Comparison of ENCODE assay signal across 23 mouse cellular contexts in genomic region chr3:30048792-30049191, GRCm38 (mm10).
DNase-seq lines count a peak whose midpoint lies in the region; ATAC-seq and TF ChIP-seq lines count a peak whose summit lies in the region.
"Had no signal": no experiment of that assay in that cellular context is flagged by ENCODE, and none has a peak within 500 bp of the region (broad histone marks: within the 10 kb centered on the region; RNA-seq: fewer than 3 reads in every experiment).

No protein-coding gene starts in this region.

- no peak for TF ChIP-seq POLR2A in kidney, adult 2 months (IDR thresholded peaks at IDR 0.05; ENCODE audit: low read depth, low read length)

- no peak for TF ChIP-seq CTCF in kidney, adult 2 months (conservative IDR thresholded peaks at IDR 0.05; ENCODE audit: insufficient read depth, insufficient read length, low read depth, low read length)
- TF ChIP-seq CTCF in intestine, postnatal 0 days (IDR thresholded peaks at IDR 0.05; ENCODE audit: low read depth): no peak
- TF ChIP-seq CTCF in liver, postnatal 0 days (IDR thresholded peaks at IDR 0.05; ENCODE audit: low read depth): no peak

- no peak overlapping the region for H3K27ac ChIP-seq in kidney, adult 2 months (ENCODE audit: insufficient read depth, low read depth, low read length)
- no peak overlapping the region for H3K27ac ChIP-seq in intestine, postnatal 0 days (ENCODE audit: low read depth, low read length)
- H3K27ac ChIP-seq in stomach, embryonic 16.5 days (ENCODE audit: low read length): peak overlapping the region; percentile 80; the same call in 1 of the 2 replicates
- no peak overlapping the region for H3K27ac ChIP-seq in liver, postnatal 0 days (ENCODE audit: low read depth)
- H3K27ac ChIP-seq: forebrain, embryonic 10.5 days; forebrain, embryonic 13.5 days; heart, adult 2 months; heart, embryonic 10.5 days; heart, embryonic 13.5 days had no signal

- H3K27me3 ChIP-seq in kidney, adult 2 months (replicated peaks; ENCODE audit: control insufficient read depth, insufficient read depth, low read length): no peaks in the 10 kb centered on the region
- H3K27me3 ChIP-seq in intestine, postnatal 0 days (replicated peaks; ENCODE audit: control insufficient read depth, insufficient read depth, low read length): no peaks in the 10 kb centered on the region
- no peaks in the 10 kb centered on the region for H3K27me3 ChIP-seq in stomach, embryonic 16.5 days (ENCODE audit: control insufficient read depth, insufficient read depth, low read length)
- no peaks in the 10 kb centered on the region for H3K27me3 ChIP-seq in liver, postnatal 0 days (ENCODE audit: insufficient read depth, low read length)
- H3K27me3 ChIP-seq: forebrain, embryonic 13.5 days; heart, embryonic 13.5 days had no signal

- TF ChIP-seq EP300 in liver, postnatal 0 days (IDR thresholded peaks at IDR 0.05; ENCODE audit: low read depth): no peak

- no peak overlapping the region for H3K4me2 ChIP-seq in intestine, postnatal 0 days (replicated peaks; ENCODE audit: low read depth)
- H3K4me2 ChIP-seq in stomach, embryonic 16.5 days (ENCODE audit: low read depth, low read length): 0 out of 2 replicates have a peak overlapping the region, but pooled peaks have one; percentile 14
- H3K4me2 ChIP-seq in liver, postnatal 0 days (ENCODE audit: low read depth, low read length): no peak overlapping the region
- H3K4me2 ChIP-seq: forebrain, embryonic 13.5 days; heart, embryonic 13.5 days had no signal

- H3K4me1 ChIP-seq in kidney, adult 2 months (ENCODE audit: control insufficient read depth, insufficient read depth, low read length): no peaks in the 10 kb centered on the region
- no peaks in the 10 kb centered on the region; the same call in none of the 2 replicates for H3K4me1 ChIP-seq in intestine, postnatal 0 days (replicated peaks; ENCODE audit: control insufficient read depth, insufficient read depth, low read length)
- peaks cover 5% of the 10 kb centered on the region; the same call in 1 of the 2 replicates for H3K4me1 ChIP-seq in stomach, embryonic 16.5 days (ENCODE audit: control insufficient read depth, insufficient read depth, low read length)
- H3K4me1 ChIP-seq in liver, postnatal 0 days (ENCODE audit: insufficient read depth): no peaks in the 10 kb centered on the region
- H3K4me1 ChIP-seq: forebrain, embryonic 13.5 days; heart, embryonic 10.5 days had no signal

- peak; percentile 3 for DNase-seq in kidney, adult 2 months
- DNase-seq in kidney, adult 11 months: no peak
- DNase-seq in urinary bladder, postnatal 14 days (ENCODE audit: low spot score): peak; percentile 34
- DNase-seq in urinary bladder, postnatal 25 days (ENCODE audit: low spot score): no peak
- no peak for DNase-seq in liver, postnatal 0 days
- DNase-seq in thymus, postnatal 4 days: no peak
- DNase-seq: adrenal gland, adult 8-10 months; adrenal gland, postnatal 36 days; cerebellum, adult 18-20 months; cerebellum, adult 9-10 months; gastrocnemius, postnatal 10 days; gastrocnemius, postnatal 36 days; heart, adult 2 months; heart, postnatal 14 days; heart, postnatal 4 days had no signal

- no peak overlapping the region for H3K4me3 ChIP-seq in kidney, adult 2 months (ENCODE audit: insufficient read depth, low read depth, low read length)
- no peak overlapping the region for H3K4me3 ChIP-seq in intestine, postnatal 0 days (ENCODE audit: low read depth, low read length)
- H3K4me3 ChIP-seq in stomach, embryonic 16.5 days (replicated peaks; ENCODE audit: low read length): no peak overlapping the region
- H3K4me3 ChIP-seq in liver, postnatal 0 days (ENCODE audit: low read depth, low read length): no peak overlapping the region
- H3K4me3 ChIP-seq: forebrain, embryonic 10.5 days; forebrain, embryonic 13.5 days; heart, adult 2 months; heart, embryonic 10.5 days; heart, embryonic 13.5 days had no signal

- H3K9me3 ChIP-seq in intestine, postnatal 0 days (ENCODE audit: control insufficient read depth): no peaks in the 10 kb centered on the region
- H3K9me3 ChIP-seq in stomach, embryonic 16.5 days (replicated peaks; ENCODE audit: control insufficient read depth, low read length): no peaks in the 10 kb centered on the region
- H3K9me3 ChIP-seq in liver, postnatal 0 days (ENCODE audit: low read length): no peaks in the 10 kb centered on the region
- H3K9me3 ChIP-seq: forebrain, embryonic 10.5 days; forebrain, embryonic 13.5 days; heart, embryonic 10.5 days; heart, embryonic 13.5 days had no signal

- peak; percentile 41 for ATAC-seq in intestine, postnatal 0 days
- no peak for ATAC-seq in stomach, embryonic 16.5 days (ENCODE audit: insufficient read depth, low FRiP score)
- ATAC-seq in liver, postnatal 0 days: no peak
- ATAC-seq: activated CD4-positive, CD25-positive, alpha-beta regulatory T cell, adult 4 months; forebrain, embryonic 13.5 days; forebrain, embryonic 16.5 days had no signal

- no peak overlapping the region for H3K9ac ChIP-seq in intestine, postnatal 0 days (ENCODE audit: low read depth, low read length)
- H3K9ac ChIP-seq in stomach, embryonic 16.5 days (ENCODE audit: low read length): no peak overlapping the region
- H3K9ac ChIP-seq in liver, postnatal 0 days (replicated peaks): no peak overlapping the region
- H3K9ac ChIP-seq: forebrain, embryonic 13.5 days; heart, embryonic 13.5 days had no signal

- WGBS in kidney, adult 2 months: 67% methylated on average over 5 of the region's 5 CpGs
- 29% methylated on average over 5 of the region's 5 CpGs for WGBS in intestine, postnatal 0 days
- WGBS in stomach, embryonic 16.5 days: 50% methylated on average over 5 of the region's 5 CpGs
- WGBS in liver, postnatal 0 days (ENCODE audit: insufficient replicate concordance): 46% methylated on average over 5 of the region's 5 CpGs

- H3K36me3 ChIP-seq in kidney, adult 2 months (ENCODE audit: control insufficient read depth, insufficient read depth, low read length): no peaks in the 10 kb centered on the region
- no peaks in the 10 kb centered on the region for H3K36me3 ChIP-seq in intestine, postnatal 0 days (ENCODE audit: control insufficient read depth, insufficient read depth)
- H3K36me3 ChIP-seq in stomach, embryonic 16.5 days (ENCODE audit: control insufficient read depth, insufficient read depth, low read length): no peaks in the 10 kb centered on the region
- H3K36me3 ChIP-seq in liver, postnatal 0 days (replicated peaks; ENCODE audit: insufficient read depth, low read length): no peaks in the 10 kb centered on the region
- H3K36me3 ChIP-seq: forebrain, embryonic 10.5 days; heart, embryonic 10.5 days; heart, embryonic 13.5 days had no signal

Comparison
In these comparisons a context has a peak if more than half of its experiments do, and no peak if none do; other contexts are left out.
1. DNase-seq: peak in kidney, adult 2 months (single experiment) and urinary bladder, postnatal 14 days (single experiment); none in kidney, adult 11 months (single experiment), urinary bladder, postnatal 25 days (single experiment), liver, postnatal 0 days (single experiment) and thymus, postnatal 4 days (single experiment).